Mouse (Mus musculus) cerebellum, adult (tissue): Measurements from ENCODE around the gene Ssbp1.

ENCODE experiments used
- ATAC-seq: cut with Nextera tagmentation; 2 replicates; pipeline ENCODE4 v1.9.2; 2017; ENCODE audit warnings: mild to moderate bottlenecking, moderate library complexity, mixed read lengths; ENCODE audit not compliant: insufficient number of reproducible peaks, low FRiP score, low TSS enrichment

Gene Ssbp1

DNA sequence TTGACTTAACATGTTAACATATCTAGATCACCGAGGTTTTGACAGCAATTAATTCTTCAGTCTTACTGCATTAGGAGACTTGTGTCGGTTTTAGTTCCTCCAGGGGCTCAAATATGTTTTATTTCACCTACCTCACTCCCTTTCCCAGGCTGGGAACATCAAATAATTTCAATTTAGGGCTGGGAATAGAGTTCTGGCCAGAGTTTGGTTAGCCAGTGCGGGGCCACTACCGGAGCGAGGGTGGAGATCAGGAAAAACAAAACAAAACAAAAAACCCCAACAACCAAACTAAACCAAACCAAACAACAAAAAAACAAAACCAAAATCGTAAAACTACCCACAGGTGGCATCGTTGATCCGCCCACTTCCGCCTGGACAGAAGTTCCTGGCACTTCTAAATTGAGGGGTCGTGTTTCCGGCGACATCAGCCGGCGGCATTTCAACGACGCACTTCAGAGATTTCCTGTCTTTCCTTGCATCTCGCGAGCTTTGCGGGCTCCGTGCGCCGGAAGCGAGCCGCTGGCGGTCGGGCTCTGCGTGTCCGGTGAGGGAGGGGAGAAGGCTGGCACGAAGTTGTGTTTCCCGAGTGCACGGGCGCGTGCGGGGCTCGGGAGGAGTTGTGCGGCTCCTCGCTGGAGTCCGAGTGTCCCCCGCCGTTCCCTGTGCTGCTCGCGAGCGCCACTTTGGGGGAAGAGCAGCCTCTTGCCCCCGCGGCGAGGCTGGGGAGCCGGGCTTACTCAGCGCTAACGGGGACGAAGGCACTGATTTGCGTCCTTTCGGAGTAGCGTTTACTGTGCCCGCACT is at the start of gene Ssbp1:
Ssbp1 (plus strand) TSS at position 437 of the 804 bp plus-strand sequence.
- ATAC-seq = peak; percentile 99

DNA sequence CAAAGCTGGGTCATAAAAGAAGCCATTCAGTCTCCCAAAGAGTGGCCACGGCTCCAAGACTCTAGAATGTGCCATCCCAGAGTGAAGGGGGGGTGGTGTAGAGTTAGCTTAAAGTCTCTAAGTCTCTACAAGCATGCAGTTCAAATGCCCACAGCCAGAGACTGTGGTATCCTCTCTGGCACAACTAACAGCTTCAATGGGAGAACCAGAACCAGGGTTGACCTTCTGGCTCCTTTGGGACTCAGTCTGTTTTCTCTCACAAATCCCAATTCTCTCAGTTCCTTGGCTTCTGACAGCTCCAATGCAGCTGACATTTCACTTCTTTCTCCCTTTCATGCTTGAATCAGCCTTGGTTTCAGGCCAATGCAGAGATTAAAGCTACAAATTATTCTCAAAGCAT is 48.1 kb upstream of the Ssbp1 start:
- no peak for ATAC-seq

DNA sequence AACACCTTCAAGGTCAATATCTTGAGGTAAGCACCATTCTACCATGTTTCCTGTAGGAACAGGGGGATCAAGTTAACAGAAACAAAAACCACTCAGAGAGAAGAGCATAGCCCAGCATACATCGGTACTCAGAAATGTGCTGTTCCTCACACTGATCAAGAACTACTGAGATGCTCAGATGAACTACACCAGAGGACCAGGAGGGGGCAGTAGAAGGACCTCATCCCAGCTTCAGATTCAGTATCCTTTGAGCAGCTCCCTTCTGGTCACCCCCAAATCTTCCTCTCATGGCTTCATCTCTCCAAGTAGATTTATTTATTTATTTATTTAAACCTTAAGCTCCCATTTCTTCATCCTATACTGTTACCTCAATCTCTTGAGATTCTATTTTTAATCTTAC is 47.4 kb upstream of the Ssbp1 start:
- ATAC-seq = no peak

DNA sequence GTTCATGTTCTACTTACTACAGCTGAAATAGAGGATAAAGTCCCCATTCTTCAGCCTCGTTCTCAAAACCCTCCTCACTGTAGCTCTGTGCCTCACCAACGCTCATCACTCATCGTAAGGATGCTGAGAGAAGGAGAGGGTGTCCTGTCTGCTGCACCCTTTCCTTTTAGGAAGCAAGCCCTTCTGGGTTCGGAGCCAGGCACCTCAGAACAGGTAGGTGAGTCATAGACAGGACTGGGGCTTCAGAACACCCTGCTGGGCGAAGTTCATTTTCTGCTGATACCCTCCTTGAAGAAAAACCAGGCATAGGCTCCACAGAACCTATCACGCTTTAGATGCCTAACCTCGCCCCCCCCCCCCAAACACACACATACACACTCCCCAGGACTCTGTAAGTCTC is 43.7 kb upstream of the Ssbp1 start:
- ATAC-seq = no peak

DNA sequence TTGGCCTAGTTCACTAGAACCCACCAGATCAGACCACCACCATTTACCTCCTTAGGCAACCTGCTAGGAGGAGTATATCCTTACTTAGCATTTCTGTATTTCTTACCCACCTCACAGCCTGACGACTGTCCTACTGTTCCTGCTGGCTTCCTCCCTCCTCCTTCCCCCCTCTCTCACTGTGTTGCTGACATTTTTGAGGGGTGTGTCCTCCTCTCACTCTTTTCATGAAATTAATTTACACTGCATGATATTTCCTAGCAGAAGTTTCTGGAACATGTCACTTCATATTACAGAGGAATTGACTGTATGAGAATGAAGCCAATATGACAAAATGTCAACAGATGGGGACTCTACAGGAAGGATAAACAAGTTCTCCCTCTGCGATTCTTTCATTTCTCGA is 42.5 kb upstream of the Ssbp1 start:
- ATAC-seq = no peak

DNA sequence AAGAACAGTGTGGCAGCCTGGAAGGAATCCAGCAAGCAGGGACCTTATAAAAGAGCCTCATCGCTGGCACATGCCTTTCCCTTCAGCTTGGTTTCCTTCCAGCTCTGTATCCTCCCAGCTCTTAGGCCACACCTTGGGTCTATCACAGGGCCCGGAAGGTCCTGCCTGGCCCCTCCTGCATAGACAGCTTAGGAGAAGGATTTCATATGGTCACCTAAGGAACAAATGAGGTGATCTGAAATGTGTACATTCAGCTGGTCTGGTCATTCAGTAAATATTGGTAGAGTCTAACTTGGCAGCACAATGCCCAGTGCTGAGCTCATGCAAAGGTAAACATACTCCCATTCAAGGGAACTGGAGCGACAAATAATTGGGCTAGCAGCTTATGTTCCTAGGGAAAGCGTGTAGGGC is 41.6 kb upstream of the Ssbp1 start:
- peak; percentile 51 for ATAC-seq

DNA sequence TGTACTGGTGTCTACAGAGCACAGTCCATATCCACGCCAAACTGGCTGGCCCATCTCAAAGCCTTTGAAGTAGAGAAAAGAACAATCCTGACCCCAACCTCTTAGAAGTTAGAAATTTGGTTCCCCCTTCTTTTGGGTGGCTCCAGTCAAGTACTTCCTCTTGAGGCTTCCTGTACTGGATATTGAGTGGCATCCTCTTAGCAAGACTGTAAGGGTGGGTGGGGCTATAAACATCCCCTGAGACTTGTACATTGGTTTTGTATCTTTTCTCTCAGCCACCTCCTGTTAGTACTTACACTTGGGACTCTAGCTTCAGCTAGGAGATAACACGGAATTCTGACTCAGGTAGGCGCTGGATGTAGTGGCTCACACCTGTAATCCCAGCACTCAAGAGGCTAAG is 40.9 kb upstream of the Ssbp1 start:
- no peak for ATAC-seq

DNA sequence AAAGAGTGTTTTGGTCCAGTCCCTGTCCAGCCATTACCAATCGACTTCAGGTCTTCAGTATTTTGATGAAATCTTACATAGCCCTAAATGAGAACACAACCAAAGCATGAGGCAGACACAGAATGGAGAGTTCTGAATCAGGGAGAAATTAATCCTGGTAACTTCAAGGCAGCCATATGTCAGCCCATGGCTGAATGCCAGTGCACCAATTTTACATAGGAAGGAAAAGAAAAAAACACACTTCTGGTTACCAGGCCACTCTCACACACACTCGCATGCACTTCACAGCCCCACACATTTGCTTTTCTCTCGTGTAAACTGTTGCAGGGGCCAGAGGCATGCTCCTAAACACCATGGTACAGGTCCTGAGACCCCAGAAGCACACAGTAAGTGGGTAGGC is 40.3 kb upstream of the Ssbp1 start:
- no peak for ATAC-seq

DNA sequence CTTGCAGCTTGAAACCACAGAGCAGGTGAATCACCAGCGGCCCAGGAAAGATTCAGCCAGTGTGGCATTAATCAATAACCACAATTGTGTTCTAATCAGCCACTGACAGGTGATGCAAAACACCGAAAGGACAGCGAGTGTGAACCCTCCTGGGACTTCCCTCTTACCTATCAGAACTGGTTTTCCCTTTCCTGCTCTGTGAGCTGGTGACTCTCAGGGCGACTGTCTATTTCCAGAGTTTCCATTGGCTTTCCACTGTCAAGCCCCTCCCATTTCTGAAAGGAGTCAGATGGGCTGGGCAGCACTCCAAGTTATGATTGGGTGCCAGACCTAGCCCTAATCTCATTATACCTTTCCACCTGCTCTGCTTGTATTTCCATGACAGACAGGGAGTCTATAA is 39.8 kb upstream of the Ssbp1 start:
- peak; percentile 12; the same call in 1 of the 2 replicates for ATAC-seq

DNA sequence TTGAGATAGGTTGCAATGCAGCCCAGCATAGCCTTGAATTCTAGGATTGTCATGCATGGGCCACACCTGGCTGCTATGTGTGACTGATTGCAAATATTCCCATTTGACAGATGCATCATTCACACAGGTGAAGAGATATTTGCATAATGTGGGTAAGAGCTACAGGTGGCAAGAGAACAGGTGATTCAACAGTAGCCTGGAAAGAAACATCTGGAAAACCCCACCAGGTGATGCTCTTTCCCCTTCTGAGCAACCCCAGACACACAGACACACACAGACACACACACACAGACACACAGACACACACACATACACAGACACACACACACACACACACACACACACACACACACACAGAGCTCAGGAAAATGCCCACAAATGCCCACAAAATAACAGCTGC is 39.3 kb upstream of the Ssbp1 start:
- no peak for ATAC-seq

DNA sequence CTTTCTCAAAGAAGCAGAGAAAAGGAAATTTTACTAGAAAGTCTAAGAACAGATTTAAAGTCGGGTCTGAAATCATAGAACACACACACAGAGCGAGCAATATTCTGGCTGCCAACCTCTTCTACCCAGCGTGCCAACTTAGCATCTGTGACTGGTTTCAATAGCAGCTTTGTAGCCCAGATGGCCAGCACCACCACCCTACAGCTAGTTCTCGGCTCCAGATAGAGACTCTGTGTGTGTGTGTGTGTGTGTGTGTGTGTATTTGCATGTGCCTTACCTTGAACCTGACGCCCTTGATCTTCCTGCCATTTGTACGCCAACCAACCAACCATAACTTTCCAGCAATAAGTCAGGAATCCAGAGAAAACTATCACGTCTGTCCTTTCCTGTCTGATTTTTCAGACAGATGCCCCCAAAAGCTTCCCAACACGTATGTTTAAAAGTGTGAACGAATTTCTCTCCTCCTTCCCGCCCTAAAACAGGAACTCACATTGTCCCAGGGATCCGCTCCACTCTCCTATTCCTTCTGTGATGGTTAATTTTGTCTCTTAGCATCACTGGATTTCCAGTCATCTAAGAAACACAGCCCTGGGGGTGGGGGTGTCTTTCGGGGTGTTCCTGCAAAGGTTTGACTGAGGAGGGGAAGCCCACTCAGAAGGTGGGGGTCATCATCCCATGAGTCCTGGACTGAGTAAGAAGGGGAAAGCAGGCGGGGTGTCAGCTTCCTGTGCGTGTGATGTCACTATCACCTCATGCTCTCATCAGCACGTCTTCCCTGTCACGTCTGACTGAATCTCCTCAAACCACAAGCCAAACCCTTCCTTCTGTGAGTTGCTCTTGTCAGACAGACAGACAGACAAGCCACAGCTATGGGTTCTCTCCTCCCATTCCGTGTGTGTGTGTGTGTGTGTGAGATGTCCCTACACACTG is 38.5 kb upstream of the Ssbp1 start:
- peak; percentile 22; the same call in 1 of the 2 replicates for ATAC-seq

DNA sequence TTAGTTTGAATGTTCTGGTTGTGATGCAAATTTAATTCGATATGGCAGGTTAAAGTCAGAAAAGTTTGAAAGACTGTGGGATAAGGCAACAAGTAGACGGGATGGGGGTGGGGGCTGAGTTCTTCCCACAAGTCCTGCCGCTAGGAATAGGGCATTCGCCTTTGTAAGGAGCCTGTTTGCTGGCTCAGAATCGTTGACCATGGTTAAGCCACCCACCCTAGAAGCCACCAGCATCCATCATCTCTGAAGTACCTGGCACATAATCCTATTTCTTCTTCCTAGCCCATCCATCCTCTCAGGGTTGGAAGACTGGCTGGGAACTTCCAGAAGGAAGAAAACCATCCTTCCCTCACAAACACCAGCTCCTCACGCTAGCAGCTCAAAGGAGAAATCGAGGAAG is 36.5 kb upstream of the Ssbp1 start:
- ATAC-seq = no peak

DNA sequence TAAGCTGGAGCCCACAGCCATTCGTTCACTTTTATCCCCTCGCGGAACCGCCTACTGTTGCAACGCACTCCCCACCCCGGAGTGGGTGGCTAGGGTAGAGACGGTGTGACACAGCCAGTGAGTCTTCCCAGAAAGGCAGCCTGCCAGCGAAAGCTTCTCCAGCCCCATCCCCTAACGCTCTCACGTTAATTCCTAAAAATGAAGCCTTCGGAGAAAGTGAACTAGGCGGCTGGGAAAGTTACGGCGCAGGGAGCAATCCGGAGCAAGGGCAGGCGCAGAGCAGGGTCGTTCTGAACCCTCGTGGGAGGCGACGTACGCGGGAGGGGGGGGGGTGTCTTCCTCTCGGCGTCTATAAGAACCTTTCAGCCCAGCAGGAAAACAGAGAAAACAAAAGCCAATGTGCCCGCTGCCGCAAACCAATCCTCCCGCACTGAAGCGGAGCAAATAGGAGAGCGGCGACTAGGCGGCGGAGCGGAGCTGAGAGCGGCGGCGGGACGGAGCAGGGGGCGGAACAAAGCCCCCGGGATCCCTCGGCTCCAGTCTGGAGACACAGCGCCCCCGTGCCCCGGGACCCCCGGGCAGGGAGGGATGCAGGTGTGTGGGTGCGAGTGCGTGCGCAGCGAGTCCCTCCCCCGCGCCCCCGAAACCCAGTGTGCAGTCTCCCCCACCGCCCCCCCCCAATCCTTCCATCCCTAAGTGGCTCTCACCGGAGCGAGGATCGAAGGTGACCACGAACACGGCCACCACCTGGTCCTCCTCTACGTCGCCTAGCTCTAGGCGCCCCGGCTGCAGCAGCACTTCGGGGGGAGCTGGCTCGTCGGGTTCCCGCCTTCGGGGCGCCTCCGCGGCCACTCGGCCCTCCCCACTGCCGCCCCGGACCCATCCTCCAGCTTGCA is 35.8 kb upstream of the Ssbp1 start:
- peak; percentile 18; the same call in 1 of the 2 replicates for ATAC-seq

DNA sequence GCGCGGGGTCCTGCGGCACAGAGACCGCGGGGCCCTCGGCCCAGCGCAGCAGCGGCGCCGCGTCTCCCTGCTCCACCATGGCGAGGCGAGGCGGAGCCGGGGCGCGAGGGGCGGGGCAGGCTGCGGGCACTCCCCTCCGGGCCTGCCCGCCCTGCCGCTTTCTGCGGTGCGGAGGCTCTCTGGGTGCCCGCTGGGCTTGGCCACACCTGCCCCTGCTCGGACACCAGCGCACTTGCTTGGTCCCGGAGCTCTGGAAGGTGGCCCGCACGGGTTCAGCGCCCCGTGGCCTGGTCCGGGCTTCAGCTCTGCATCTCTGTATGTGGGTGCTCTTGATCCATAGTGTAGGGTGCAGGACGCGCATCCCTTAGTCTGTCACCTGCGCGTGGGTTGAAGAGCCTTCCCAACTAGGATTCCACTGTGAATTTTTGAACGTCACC is 35.1 kb upstream of the Ssbp1 start, which contains the start of gene E330009J07Rik:
E330009J07Rik (minus strand) TSS at position 89 of the 437 bp plus-strand sequence.
- peak; percentile 81 for ATAC-seq

DNA sequence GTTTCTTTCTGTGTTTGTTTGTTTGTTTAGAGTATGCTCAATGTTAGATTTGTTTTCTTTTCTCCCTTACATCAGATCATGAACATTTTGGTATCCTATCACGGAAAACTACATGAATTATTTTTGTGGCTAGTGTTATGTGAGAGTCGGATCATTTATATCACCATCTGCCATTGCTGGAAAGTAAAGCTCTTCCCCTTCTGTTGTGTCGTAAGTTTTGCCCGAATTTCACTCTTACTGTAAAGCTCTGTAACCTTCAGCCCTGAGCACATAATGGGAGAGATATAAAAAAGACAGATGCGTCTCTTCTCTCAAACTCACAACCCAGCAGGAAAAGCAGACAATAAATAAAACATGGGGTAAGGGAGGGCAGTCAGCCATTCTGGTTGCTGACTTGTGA is 32.2 kb upstream of the Ssbp1 start, which contains the start of gene Wee2:
Wee2 (plus strand) TSS at position 153 of the 400 bp plus-strand sequence.
- ATAC-seq = no peak

DNA sequence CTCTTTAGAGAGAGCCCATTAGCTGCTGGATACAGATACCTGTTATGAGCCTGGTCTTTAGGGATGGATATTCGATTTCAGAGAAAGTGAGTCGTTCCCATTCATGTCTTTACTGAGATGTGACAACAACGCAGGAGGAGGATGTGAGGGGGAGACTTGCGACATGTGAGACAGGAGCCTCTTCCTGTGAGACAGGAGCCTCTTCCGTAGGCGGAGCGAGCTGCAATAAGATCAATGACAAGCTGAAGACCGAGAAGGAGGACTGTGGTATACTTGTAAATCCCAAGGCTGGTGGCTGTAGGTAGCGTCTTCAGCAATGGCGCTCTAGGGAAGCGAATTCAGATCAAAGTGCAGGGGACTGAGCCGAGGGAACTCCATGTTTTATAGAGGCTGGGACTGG is 31.4 kb upstream of the Ssbp1 start:
- no peak for ATAC-seq

DNA sequence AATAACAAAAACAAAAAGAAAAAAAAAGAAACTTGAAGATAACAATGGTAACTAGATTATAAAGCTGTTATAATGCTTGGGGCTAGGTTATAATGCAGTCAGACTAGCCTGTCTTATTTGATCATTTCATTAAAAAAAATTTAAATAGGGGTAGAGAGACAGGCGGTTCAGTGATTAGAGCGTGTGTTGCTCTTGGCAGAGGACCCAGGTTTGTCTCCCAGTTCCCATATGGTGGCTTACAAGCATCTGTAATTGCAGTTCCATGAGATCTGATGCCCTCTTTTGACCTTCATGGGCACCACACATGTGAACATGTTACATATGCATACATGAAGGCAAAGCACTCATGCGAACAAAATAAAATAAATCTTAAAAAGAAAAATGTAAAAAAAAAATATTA is 29.9 kb upstream of the Ssbp1 start:
- ATAC-seq = no peak

DNA sequence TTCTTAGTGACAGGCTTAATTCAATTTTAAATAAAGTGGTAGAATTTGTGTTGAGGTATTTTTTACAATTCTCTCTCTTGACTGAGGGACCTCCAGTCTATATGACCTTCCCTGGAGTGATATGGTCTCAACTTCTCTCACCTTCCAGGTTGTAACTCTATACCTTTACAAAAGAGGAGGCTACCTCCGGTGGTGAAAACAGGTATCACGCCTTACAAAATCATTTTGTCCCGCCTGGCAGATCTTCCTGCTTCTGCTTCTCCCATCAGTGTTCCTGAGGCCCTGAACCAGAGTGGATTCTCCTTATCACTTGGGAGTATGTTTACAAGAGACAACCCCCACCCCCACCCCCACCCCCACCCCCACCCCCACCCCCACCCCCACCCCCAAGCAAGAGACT is 29.4 kb upstream of the Ssbp1 start:
- ATAC-seq = no peak

DNA sequence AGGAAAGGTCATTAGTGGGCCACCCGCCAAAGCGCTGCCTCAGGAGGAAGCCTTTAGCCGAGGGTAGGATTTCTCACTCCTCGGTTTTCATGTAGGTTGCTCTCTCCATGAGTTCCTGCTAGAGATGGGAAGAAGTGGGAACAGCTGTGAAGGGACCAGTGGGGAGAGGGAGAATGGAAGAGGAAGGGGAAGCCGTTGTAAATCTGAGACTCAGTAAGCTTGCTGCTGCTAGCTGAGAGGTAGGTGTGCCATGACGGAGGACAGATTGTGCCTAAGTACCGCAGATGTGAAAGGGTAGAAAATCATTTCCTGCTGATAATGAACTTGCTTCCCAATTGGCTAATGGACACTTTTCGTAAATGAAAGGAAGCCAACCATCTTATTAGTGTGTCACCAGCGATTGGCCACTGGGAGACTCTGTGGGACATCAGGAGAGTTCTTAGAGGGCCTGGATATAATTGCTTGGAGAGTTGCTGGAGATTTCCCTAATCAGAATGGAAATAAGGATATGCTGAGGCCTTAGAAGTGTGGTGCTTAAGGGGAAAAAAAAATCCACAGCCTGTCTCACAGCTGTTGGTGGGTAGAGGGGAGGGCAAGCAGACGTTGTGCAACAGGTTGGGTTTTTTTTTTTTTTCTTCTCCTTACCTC is 27.7 kb upstream of the Ssbp1 start:
- ATAC-seq = no peak

DNA sequence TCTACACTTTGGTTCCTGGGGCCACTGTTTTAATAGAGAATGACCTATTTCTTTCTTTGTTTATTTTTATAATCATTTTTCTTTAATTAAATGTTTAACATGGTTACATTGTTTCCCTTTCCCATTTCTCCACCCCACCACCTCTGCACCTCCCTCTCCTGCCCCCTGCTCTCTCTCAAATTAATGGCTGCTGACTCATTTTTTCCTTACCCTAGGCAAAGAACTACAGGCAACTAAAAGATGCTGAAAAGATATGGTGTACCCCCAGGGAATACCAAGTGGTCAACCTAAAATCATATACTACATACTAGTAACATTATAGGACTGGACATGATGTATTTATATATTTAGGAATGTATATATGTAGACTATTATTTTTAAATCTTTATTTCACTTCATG is 22.5 kb upstream of the Ssbp1 start:
- no peak for ATAC-seq
